Mouse (Mus musculus) liver, embryonic 13.5 days (tissue): ENCODE data around the gene Fzd10. TPM values are rescaled to one million over a fixed set of nuclear protein-coding genes. Genes with fewer than 3 reads are reported as not detected.

ENCODE experiments used
- ATAC-seq: fragments of 200-750 bp; cut with Nextera tagmentation; 2 replicates; pipeline ENCODE4 v1.8.0; 2017; ENCODE audit warnings: low read depth, mild to moderate bottlenecking, moderate number of reproducible peaks, moderate library complexity
- DNase-seq: peaks from one replicate; pipeline ENCODE4 v3.0.0; 2022
- H3K27ac ChIP-seq: fragments of 300-500 bp; sonication (generic); 2 replicates; pipeline ENCODE4 v1.5.1; 2015; ENCODE audit warnings: moderate library complexity, mild to moderate bottlenecking, inconsistent platforms
- H3K27me3 ChIP-seq: fragments of 300-500 bp; sonication (generic); 2 replicates; pipeline ENCODE4 v1.6.1; 2015; ENCODE audit warnings: mild to moderate bottlenecking, inconsistent platforms
- H3K36me3 ChIP-seq: fragments of 300-500 bp; sonication (generic); 2 replicates; pipeline ENCODE4 v1.6.1; 2015; ENCODE audit warnings: mild to moderate bottlenecking, inconsistent platforms
- H3K4me1 ChIP-seq: fragments of 300-500 bp; sonication (generic); replicated peaks from 2 replicates; pipeline ENCODE4 v1.6.1; 2015; ENCODE audit warnings: inconsistent platforms
- H3K4me2 ChIP-seq: fragments of 300-500 bp; sonication (generic); 2 replicates; pipeline ENCODE4 v1.6.1; 2015; ENCODE audit warnings: inconsistent platforms, mild to moderate bottlenecking, moderate library complexity
- H3K4me3 ChIP-seq: fragments of 300-500 bp; sonication (generic); replicated peaks from 2 replicates; pipeline ENCODE4 v1.5.1; 2015; ENCODE audit warnings: mild to moderate bottlenecking, inconsistent platforms
- H3K9ac ChIP-seq: fragments of 300-500 bp; sonication (generic); 2 replicates; pipeline ENCODE4 v1.6.1; 2015; ENCODE audit warnings: mild to moderate bottlenecking, inconsistent platforms
- H3K9me3 ChIP-seq: fragments of 300-500 bp; sonication (generic); replicated peaks from 2 replicates; pipeline ENCODE4 v1.6.1; 2016; ENCODE audit warnings: inconsistent platforms
- WGBS: fragments of 180-500 bp; shearing (Covaris S2); methylation state at CpG from one replicate; pipeline ENCODE4 v1.1.7; 2015; ENCODE audit not compliant: insufficient replicate concordance; 5-methylcytosine and 5-hydroxymethylcytosine counted together
- polyA plus RNA-seq: library from polyadenylated mRNA; unstranded; fragments of >200 nt; fragmentation: Nextera tagmentation; extraction: Ambion mirVana; gene quantifications from 2 replicates; pipeline ENCODE4 v1.2.1, GENCODE M21; 2015

The Fzd10 gene
- polyA plus RNA-seq, 1 experiment from 2014 or later: 0.02 TPM

DNA sequence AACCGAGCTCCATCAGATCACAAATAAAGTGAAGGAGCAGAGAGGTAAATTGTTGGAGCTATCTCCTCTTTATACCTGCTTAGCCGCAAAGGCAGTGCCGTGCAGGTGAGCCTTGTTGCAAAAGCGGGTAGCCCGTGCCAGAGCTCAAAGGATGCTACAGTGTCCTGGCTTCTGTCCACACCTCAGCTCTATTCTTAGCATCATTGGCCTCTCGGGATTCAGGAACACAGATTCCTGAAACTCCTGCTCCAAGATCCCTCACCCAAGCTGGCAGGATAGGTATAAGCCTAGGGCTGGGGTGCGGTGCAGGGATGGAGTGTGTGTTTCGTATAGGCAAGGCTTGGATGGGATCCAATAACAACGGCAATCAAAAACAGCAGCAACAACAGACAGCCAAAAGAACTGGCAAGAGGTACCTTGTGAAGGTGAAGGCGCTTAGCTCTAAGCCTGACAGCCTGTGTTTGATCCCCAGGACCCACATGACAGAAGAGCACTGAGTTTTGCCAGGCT is 46.6 kb downstream of the Fzd10 start:
- DNase-seq: no peak
- no peak overlapping the region for H3K9ac ChIP-seq
- H3K4me3 ChIP-seq: no peak overlapping the region
- H3K27ac ChIP-seq: no peak overlapping the region
- 72% methylated on average over 10 of the region's 10 CpGs for WGBS
- no peaks in the 10 kb centered on the region for H3K36me3 ChIP-seq
- H3K27me3 ChIP-seq: no peaks in the 10 kb centered on the region
- H3K4me2 ChIP-seq: no peak overlapping the region
- H3K4me1 ChIP-seq: no peaks in the 10 kb centered on the region
- no peak for ATAC-seq
- H3K9me3 ChIP-seq: 0 out of 2 replicates have a peak, but pooled peaks cover under 1% of the 10 kb centered on the region

- H3K27ac ChIP-seq: no peak overlapping the region
- DNase-seq (no peak), ATAC-seq (no peak)
- H3K9me3 ChIP-seq: 0 out of 2 replicates have a peak, but pooled peaks cover 6% of the 10 kb centered on the region
- no peak overlapping the region for H3K9ac ChIP-seq
- WGBS: 54% methylated on average over 11 of the region's 11 CpGs
- H3K4me2 ChIP-seq: no peak overlapping the region
- H3K36me3 ChIP-seq: no peaks in the 10 kb centered on the region
- H3K4me3 ChIP-seq: no peak overlapping the region
- H3K27me3 ChIP-seq: no peaks in the 10 kb centered on the region
- H3K4me1 ChIP-seq: no peaks in the 10 kb centered on the region
These were observed 48.8 kb downstream of the Fzd10 start for GRCm38 (mm10) chr5:128649336-128649897.

Other genes starting within 250 kb of the Fzd10 start
- 0.02 TPM in 1 of 2 replicates, not detected in the other for gene Tmem132d, start 167.8 kb upstream of the Fzd10 start, polyA plus RNA-seq
- not detected in 2 replicates for gene Piwil1, start 101.7 kb downstream of the Fzd10 start, polyA plus RNA-seq